Mouse (Mus musculus): ENCODE results near the gene Gm20388. TPM values are rescaled to one million over a fixed set of nuclear protein-coding genes. Genes with fewer than 3 reads are reported as not detected.

Gene Gm20388
- total RNA-seq, 2 experiments from 2014 or later = 2.2 to 7.6 TPM

GRCm38 (mm10) chr8:120948050-120948595, 1037.5 kb downstream of the Gm20388 start:
- no peak for DNase-seq (ENCODE audit: low spot score in 2 of 2)
- no peak overlapping the region for H3K27ac ChIP-seq
- no peak overlapping the region for H3K4me3 ChIP-seq
- TF ChIP-seq CTCF (conservative IDR thresholded peaks at IDR 0.05) = no peak

- Histone ChIP-seq H3K27ac (no peak overlapping the region), H3K4me3 (no peak overlapping the region)
- no peak for DNase-seq (ENCODE audit: low spot score in 2 of 2)
- no peak for TF ChIP-seq CTCF (conservative IDR thresholded peaks at IDR 0.05)
Observed at GRCm38 (mm10) chr8:120948620-120949491, 1038.2 kb downstream of the Gm20388 start.

- DNase-seq (ENCODE audit: low spot score in 2 of 2) = no peak
- no peak for TF ChIP-seq CTCF (conservative IDR thresholded peaks at IDR 0.05)
- Histone ChIP-seq H3K27ac (no peak overlapping the region), H3K4me3 (no peak overlapping the region)
Observed at GRCm38 (mm10) chr8:120950674-120951218, 1040.1 kb downstream of the Gm20388 start.

GRCm38 (mm10) chr8:120959470-120959891, 1048.8 kb downstream of the Gm20388 start:
- no peak overlapping the region for H3K4me3 ChIP-seq
- H3K27ac ChIP-seq = no peak overlapping the region
- no peak for DNase-seq (ENCODE audit: low spot score in 2 of 2)
- TF ChIP-seq CTCF (conservative IDR thresholded peaks at IDR 0.05) = no peak

- no peak for TF ChIP-seq CTCF (conservative IDR thresholded peaks at IDR 0.05)
- H3K4me3 ChIP-seq = no peak overlapping the region
Observed at GRCm38 (mm10) chr8:120962606-120963380, 1052.2 kb downstream of the Gm20388 start.

GRCm38 (mm10) chr8:120966557-120966956, 1055.9 kb downstream of the Gm20388 start:
- DNase-seq (ENCODE audit: low spot score in 2 of 2) = no peak
- Histone ChIP-seq H3K27ac (no peak overlapping the region), H3K4me3 (no peak overlapping the region)
- no peak for TF ChIP-seq CTCF (conservative IDR thresholded peaks at IDR 0.05)

More at GRCm38 (mm10) chr8:120962606-120963380, 1052.2 kb downstream of the Gm20388 start:
- H3K27ac ChIP-seq = no peak overlapping the region
- DNase-seq (ENCODE audit: low spot score in 2 of 2) = no peak

- DNase-seq (ENCODE audit: low spot score in 2 of 2) = no peak
- Histone ChIP-seq H3K4me3 (no peak overlapping the region), H3K27ac (no peak overlapping the region)
- TF ChIP-seq CTCF (conservative IDR thresholded peaks at IDR 0.05) = no peak
Observed at GRCm38 (mm10) chr8:120968308-120968707, 1057.7 kb downstream of the Gm20388 start.

- Histone ChIP-seq H3K27ac (no peak overlapping the region), H3K4me3 (no peak overlapping the region)
- peak; percentile 83 for TF ChIP-seq CTCF (conservative IDR thresholded peaks at IDR 0.05)
- peak in 1 of 2 experiments; percentile 40 for DNase-seq (ENCODE audit: low spot score in 2 of 2)
Observed at GRCm38 (mm10) chr8:120970346-120970745, 1059.7 kb downstream of the Gm20388 start.

- DNase-seq (ENCODE audit: low spot score in 2 of 2) = no peak
- no peak for TF ChIP-seq CTCF (conservative IDR thresholded peaks at IDR 0.05)
- Histone ChIP-seq H3K27ac (no peak overlapping the region), H3K4me3 (peak overlapping the region; percentile 49)
Observed at GRCm38 (mm10) chr8:120971691-120972469, 1061.2 kb downstream of the Gm20388 start.

GRCm38 (mm10) chr8:120973046-120973445, 1062.4 kb downstream of the Gm20388 start:
- TF ChIP-seq CTCF (conservative IDR thresholded peaks at IDR 0.05) = no peak
- no peak for DNase-seq (ENCODE audit: low spot score in 2 of 2)
- Histone ChIP-seq H3K27ac (no peak overlapping the region), H3K4me3 (no peak overlapping the region)

GRCm38 (mm10) chr8:120977131-120977530, 1066.5 kb downstream of the Gm20388 start:
- Histone ChIP-seq H3K4me3 (no peak overlapping the region), H3K27ac (peak overlapping the region; percentile 23; the same call in 1 of the 2 replicates)
- TF ChIP-seq CTCF (conservative IDR thresholded peaks at IDR 0.05) = no peak
- DNase-seq (ENCODE audit: low spot score in 2 of 2) = no peak

- Histone ChIP-seq H3K4me3 (no peak overlapping the region), H3K27ac (no peak overlapping the region)
- DNase-seq (ENCODE audit: low spot score in 2 of 2) = no peak
- TF ChIP-seq CTCF (conservative IDR thresholded peaks at IDR 0.05) = no peak
Observed at GRCm38 (mm10) chr8:120979210-120979609, 1068.6 kb downstream of the Gm20388 start.
